Mouse (Mus musculus) effector memory CD4-positive, alpha-beta T cell, adult 7 months (primary cell): ENCODE results near the gene Tm9sf1. TPM values are rescaled to one million over a fixed set of nuclear protein-coding genes. Genes with fewer than 3 reads are reported as not detected.

Source experiments
- polyA plus RNA-seq: library from polyadenylated mRNA; unstranded; fragments of 100-300 nt; shearing (Covaris generic); gene quantifications from one replicate; pipeline ENCODE4 v1.2.1, GENCODE M21; 2017

The Tm9sf1 gene
- polyA plus RNA-seq = 74.7 TPM

GRCm38 (mm10) chr14:55643060-55643907 lies at the start of gene Tm9sf1:
Tm9sf1 (minus strand) TSS chr14:55643806.

GRCm38 (mm10) chr14:55681160-55682117 lies 37.8 kb upstream of the Tm9sf1 start, which contains the start of gene Tinf2:
Tinf2 (minus strand) TSS chr14:55681820.

GRCm38 (mm10) chr14:55671833-55672740 lies 28.5 kb upstream of the Tm9sf1 start, which contains the start of the genes Gmpr2 and Nedd8:
Gmpr2 (plus strand) TSS chr14:55671941.
Nedd8 (minus strand) TSS chr14:55672124.

GRCm38 (mm10) chr14:55659960-55660573 lies 16.5 kb upstream of the Tm9sf1 start, which contains the start of gene Mdp1:
Mdp1 (minus strand) TSS chr14:55660508.

GRCm38 (mm10) chr14:55649884-55650283 lies 6.3 kb upstream of the Tm9sf1 start, which contains the start of gene Tssk4:
Tssk4 (plus strand) TSS chr14:55650184.

GRCm38 (mm10) chr14:55637795-55638194 lies 5.8 kb downstream of the Tm9sf1 start, which contains the start of gene Gm49378:
Gm49378 (minus strand) TSS chr14:55637895.

GRCm38 (mm10) chr14:55635523-55636007 lies 8.0 kb downstream of the Tm9sf1 start, which contains the start of gene Ipo4:
Ipo4 (minus strand) TSS chr14:55635957.

GRCm38 (mm10) chr14:55617822-55618221 lies 25.8 kb downstream of the Tm9sf1 start, which contains the start of gene Rec8:
Rec8 (plus strand) TSS chr14:55618037.

GRCm38 (mm10) chr14:55603271-55603632 lies 40.4 kb downstream of the Tm9sf1 start, which contains the start of gene Irf9:
Irf9 (plus strand) TSS chr14:55603571.

GRCm38 (mm10) chr14:55591331-55591891 lies 52.2 kb downstream of the Tm9sf1 start, which contains the start of gene Rnf31:
Rnf31 (plus strand) TSS chr14:55591708.

GRCm38 (mm10) chr14:55590748-55591330 lies 52.8 kb downstream of the Tm9sf1 start, which contains the start of gene Psme2:
Psme2 (minus strand) TSS chr14:55591113.

Other genes with a start within 250 kb of the Tm9sf1 start
- gene Dhrs4, start 165.0 kb downstream of the Tm9sf1 start, polyA plus RNA-seq = 28.5 TPM
- not detected for gene Carmil3, start 153.2 kb downstream of the Tm9sf1 start, polyA plus RNA-seq
- 0.40 TPM for gene Cpne6, start 133.4 kb downstream of the Tm9sf1 start, polyA plus RNA-seq
- 0.23 TPM for gene Nrl, start 118.8 kb downstream of the Tm9sf1 start, polyA plus RNA-seq
- 7.2 TPM for gene Pck2, start 103.5 kb downstream of the Tm9sf1 start, polyA plus RNA-seq
- 110 TPM for gene Dcaf11, start 83.8 kb downstream of the Tm9sf1 start, polyA plus RNA-seq
- 4.5 TPM for gene A730061H03Rik, start 83.4 kb downstream of the Tm9sf1 start, polyA plus RNA-seq
- gene Fitm1, start 68.2 kb downstream of the Tm9sf1 start, polyA plus RNA-seq = not detected
- gene Psme1, start 65.7 kb downstream of the Tm9sf1 start, polyA plus RNA-seq = 748 TPM
- 15.3 TPM for gene Emc9, start 58.5 kb downstream of the Tm9sf1 start, polyA plus RNA-seq
- gene Psme2, start 52.7 kb downstream of the Tm9sf1 start, polyA plus RNA-seq = 573 TPM
- gene Rnf31, start 52.1 kb downstream of the Tm9sf1 start, polyA plus RNA-seq = 49.5 TPM
- 49.4 TPM for gene Irf9, start 40.2 kb downstream of the Tm9sf1 start, polyA plus RNA-seq
- gene Rec8, start 25.8 kb downstream of the Tm9sf1 start, polyA plus RNA-seq = 0.50 TPM
- gene Ipo4, start 7.8 kb downstream of the Tm9sf1 start, polyA plus RNA-seq = 49.8 TPM
- gene Gm49378, start 5.9 kb downstream of the Tm9sf1 start, polyA plus RNA-seq = 2.1 TPM
- gene Tssk4, start 6.4 kb upstream of the Tm9sf1 start, polyA plus RNA-seq = 0.51 TPM
- gene Mdp1, start 16.7 kb upstream of the Tm9sf1 start, polyA plus RNA-seq = 44.7 TPM
- 33.1 TPM for gene Gmpr2, start 28.1 kb upstream of the Tm9sf1 start, polyA plus RNA-seq
- 239 TPM for gene Nedd8, start 28.3 kb upstream of the Tm9sf1 start, polyA plus RNA-seq
- 189 TPM for gene Tinf2, start 38.0 kb upstream of the Tm9sf1 start, polyA plus RNA-seq
- not detected for gene Tgm1, start 70.1 kb upstream of the Tm9sf1 start, polyA plus RNA-seq
- 85.5 TPM for gene Rabggta, start 78.5 kb upstream of the Tm9sf1 start, polyA plus RNA-seq
- gene Dhrs1, start 101.9 kb upstream of the Tm9sf1 start, polyA plus RNA-seq = 23.0 TPM
- gene Nop9, start 101.9 kb upstream of the Tm9sf1 start, polyA plus RNA-seq = 49.5 TPM
- gene Cideb, start 114.7 kb upstream of the Tm9sf1 start, polyA plus RNA-seq = not detected
- gene Ltb4r2, start 117.6 kb upstream of the Tm9sf1 start, polyA plus RNA-seq = 0.21 TPM
- not detected for gene Ltb4r1, start 122.2 kb upstream of the Tm9sf1 start, polyA plus RNA-seq
- not detected for gene Adcy4, start 140.3 kb upstream of the Tm9sf1 start, polyA plus RNA-seq
- gene Ripk3, start 145.1 kb upstream of the Tm9sf1 start, polyA plus RNA-seq = 74.2 TPM
- gene Nfatc4, start 179.3 kb upstream of the Tm9sf1 start, polyA plus RNA-seq = 0.37 TPM
- gene Nynrin, start 210.2 kb upstream of the Tm9sf1 start, polyA plus RNA-seq = 0.21 TPM
- 0.18 TPM for gene Cbln3, start 240.6 kb upstream of the Tm9sf1 start, polyA plus RNA-seq
- gene Khnyn, start 241.1 kb upstream of the Tm9sf1 start, polyA plus RNA-seq = 104 TPM